Mouse (Mus musculus) fat pad, adult 2 months (tissue): ENCODE data around the gene Btbd35f12.
"Not testable (repeated sequence)": the region's sequence is repeated elsewhere in the genome, so short reads cannot be mapped to it uniquely, and the experiment has no call there.

Source experiments
- DNase-seq: peaks from one replicate; pipeline ENCODE4 v3.0.0-alpha.2; 2011; ENCODE audit warnings: low read depth, low spot score; ENCODE audit errors: extremely low read depth

Gene Btbd35f12

DNA sequence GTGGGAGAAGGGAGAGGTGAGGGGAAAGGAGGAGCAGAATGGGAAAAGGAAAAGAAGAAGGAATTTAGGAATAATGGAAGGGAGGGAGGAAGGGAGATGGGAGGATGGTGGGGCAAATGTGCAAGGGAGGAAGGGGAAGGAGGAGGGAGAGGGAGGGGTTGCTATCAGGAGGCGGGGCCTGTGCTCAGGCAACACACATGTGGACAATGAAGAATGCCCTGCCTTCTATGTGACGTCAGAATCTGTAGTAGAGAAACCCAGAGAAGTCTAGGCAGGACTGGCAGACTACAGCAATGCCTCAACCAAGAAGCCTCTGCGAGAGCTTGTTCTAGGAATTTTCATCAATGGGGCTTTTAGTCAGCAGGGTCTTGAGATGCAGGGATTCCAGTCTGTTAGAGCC, at the start of gene Btbd35f12:
TSS of gene Btbd35f12 (plus strand) at position 301 of the 400 bp plus-strand sequence.
- DNase-seq = not testable (repeated sequence)

DNA sequence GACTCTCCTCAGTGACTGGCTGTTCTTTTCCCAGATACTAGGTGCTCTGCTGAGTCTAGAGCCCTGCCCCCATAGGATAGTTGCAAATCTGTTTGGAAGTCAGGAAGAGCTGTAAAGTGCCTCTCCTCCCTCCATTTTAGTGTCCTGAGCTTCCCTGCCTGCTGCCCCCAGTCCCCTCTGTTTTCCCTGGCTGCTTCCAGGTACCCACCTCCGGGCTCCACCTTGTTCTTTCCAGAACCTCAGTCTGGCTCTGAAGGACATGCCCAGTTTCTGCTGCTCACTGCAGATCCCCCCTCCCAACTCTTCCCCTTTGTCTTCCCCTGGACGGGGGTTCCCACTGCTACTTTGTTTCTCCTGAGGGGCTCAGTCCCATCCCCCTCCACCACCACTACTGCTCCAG, 40.1 kb downstream of the Btbd35f12 start:
- not testable (repeated sequence) for DNase-seq
